Mouse (Mus musculus): ENCODE measurements around the gene AU018091. TPM values are rescaled to one million over a fixed set of nuclear protein-coding genes. Genes with fewer than 3 reads are reported as not detected.
"Not testable (repeated sequence)": the region's sequence is repeated elsewhere in the genome, so short reads cannot be mapped to it uniquely, and the experiment has no call there.

AU018091 gene
- not detected for total RNA-seq (2021)
- long read RNA-seq, experiment 1: 0 reads
- long read RNA-seq, experiment 2: 0 reads

DNA sequence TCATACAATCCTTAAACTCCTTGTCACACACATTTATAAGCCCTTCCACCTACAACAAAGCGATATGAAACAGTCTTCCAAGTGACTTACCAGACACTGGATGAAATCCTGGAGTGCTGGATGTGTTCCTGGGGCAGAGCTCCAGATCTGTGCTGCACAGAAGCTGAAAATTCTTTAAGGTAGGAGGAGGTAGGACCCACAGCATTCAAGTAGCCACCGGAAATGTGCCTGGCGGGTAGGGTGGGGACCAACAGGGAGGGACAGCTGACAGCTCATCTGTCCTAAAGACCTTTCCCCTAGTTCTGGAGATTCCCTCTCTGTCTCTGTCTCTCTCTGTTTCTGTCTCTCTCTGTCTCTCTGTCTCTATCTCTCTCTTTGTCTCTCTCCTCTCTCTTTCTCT is at the start of gene AU018091:
Gene AU018091, minus strand, starts transcription at position 279 of the 400 bp plus-strand sequence.
- DNase-seq: no peak

- no peak for DNase-seq
These were observed 48.6 kb upstream of the AU018091 start for GRCm38 (mm10) chr7:3217546-3218056.

DNA sequence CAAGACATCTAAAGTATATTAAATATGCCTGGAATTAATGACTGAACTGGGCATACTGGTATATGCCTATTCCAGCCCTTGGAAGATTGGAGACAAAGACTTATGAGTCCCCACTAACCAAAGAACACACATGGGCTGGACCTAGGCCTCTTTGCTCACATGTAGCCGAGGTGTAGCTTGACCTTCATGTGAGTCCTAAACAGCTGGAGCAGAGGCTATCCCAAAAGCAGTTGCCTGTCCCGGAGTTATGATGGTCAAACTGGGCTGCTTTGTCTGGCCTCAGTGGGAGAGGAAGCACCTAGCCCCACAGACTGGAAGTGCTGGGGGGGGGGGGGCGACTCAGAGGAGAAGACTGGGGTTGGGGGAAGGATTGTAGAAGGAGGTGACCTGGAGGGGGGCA is 47.3 kb upstream of the AU018091 start:
- DNase-seq: no peak

DNA sequence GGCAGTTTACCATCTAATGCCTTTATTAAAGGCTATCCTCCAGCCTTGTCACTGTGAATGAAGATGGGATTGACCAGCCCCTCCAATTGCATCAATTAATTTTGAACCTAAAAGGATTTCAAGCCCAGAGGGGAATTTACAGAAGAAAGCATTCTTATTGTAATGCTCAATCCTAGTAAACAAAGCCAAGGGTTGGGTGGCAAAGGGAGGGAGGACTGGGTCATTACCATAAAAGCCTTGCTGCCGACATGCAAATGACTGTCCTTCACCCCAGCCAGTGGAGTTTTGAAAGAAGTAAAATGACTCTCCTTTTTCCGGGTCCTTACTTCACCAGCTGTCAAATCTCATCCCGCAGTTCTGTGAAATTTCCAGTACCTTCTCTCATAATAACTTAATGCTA is 44.6 kb upstream of the AU018091 start:
- no peak for DNase-seq

GRCm38 (mm10) chr7:3213156-3213555 is 44.2 kb upstream of the AU018091 start:
- DNase-seq: no peak

DNA sequence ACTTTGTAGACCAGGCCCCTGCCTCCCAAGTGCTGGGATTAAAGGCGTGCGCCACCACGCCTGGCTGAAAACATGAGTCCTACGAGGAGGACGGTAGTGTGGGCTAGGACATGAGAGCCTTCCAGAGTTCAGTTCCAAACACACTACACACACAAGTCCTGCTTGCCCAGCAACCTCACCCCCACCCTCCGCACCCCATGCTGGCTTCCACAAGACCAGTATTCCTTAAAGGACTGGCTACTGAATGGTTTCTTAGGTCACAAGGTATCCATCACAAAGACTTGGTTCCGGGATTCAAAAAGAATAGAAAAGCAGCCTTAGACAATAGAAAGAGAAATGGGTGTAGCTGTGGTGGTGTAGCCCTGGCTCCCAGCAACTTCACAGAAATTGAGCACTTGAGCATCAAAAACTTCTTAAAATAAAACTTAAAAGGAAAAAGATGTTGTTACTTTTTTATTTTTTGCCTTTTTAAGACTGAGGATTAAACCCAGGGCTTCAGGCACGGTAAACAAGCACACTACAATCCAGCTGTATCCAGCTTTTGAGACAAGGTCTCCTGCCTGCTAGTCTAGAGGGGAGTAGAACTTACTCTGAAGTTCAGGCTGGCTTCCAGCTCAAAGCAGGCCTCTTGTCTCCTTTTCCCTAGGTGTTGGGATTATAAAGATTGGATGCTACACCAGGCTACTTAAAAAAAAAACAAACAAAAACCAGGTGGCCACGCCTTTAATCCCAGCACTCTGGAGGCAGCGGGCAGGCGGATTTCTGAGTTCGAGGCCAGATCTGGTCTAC is 43.2 kb upstream of the AU018091 start:
- no peak for DNase-seq

DNA sequence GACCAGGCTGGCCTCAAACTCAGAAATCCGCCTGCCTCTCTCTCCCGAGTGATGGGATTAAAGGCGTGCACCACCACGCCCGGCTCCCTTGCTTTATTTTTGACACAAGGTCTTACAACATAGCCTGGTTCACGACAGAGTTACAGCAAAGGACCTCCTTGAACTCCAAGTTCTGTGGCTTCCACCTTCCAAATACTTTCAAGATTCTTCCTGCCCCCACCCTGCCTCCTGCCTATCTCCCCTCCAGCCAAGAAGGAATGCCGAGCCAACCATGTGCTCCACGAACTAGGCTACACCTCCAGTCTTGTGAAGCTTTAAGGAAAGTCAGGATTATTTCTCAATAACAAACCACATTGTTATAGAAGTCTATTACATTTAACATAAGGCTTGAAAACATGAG is 42.5 kb upstream of the AU018091 start:
- no peak for DNase-seq

- DNase-seq: no peak
These were observed 41.6 kb upstream of the AU018091 start for GRCm38 (mm10) chr7:3210605-3211004.

- no peak for DNase-seq
These were observed 37.5 kb upstream of the AU018091 start for GRCm38 (mm10) chr7:3206520-3206919.

- no peak for DNase-seq
These were observed 35.6 kb upstream of the AU018091 start for GRCm38 (mm10) chr7:3204628-3205027.

GRCm38 (mm10) chr7:3203890-3204289 is 34.9 kb upstream of the AU018091 start:
- DNase-seq: no peak

DNA sequence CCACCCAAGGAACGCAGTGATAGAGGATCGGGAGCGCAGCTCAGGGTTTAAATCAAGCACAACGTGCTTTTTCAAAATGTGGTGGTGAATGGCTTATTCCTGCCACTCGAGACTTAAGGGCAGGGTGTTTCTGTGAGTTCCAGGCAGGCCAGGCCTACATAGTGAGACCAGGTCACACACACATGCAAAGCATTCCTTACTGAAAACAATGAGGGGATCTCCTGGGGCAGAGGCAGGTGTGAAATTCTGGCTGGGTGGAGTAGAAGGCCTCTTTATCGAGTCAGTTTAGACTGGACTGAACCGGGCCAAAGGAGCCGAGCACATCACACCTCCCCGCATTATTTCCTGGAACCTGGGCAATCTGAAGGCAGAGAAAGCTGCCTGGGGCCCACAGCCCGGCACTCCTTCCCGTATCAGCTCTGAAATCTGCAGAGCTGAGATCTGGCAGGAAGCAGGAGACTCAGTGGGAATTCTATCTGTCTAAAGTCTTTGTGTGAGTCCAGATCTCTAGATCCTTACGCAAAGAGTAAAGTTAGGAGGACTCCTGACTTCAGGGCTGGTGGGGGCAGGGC is 32.2 kb upstream of the AU018091 start:
- DNase-seq: no peak

DNA sequence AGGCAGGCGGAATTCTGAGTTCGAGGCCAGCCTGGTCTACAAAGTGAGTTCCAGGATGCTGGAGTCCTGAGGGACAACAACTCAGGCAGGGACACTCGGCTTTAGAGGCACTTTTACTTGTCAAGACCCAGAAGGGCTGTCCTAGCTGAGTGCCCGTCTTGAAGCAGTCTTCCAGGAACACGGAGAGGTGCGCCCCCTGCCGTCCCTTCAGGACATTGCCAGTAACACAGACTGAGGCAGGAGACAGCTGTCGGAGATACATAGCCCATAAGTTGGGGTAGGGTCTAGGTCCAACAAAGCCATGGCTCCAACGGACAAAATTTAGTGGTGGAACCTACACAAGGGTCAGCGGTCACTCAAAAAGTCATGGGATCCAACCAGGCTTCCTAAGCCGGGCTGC is 29.9 kb upstream of the AU018091 start:
- peak in 1 of 2 experiments; percentile 19 for DNase-seq

DNA sequence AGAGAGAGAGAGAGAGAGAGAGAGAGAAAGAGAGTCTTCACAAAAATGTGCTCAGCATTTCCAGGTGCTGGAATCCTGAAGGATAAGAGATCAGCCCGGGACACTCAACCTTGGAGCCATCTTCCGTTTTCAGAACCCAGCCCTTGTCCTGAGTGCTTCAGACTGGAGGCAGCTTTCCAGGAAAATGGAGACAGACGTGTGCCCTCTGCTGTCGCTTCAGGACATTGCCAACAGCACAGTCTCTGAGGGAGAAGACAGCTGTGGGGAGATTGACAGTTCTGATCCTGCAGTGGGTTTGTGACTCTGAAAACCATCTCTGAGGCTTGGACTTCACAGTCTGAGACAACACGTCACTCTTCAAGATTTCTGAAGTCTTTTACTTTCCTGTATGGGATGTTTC is 26.8 kb upstream of the AU018091 start:
- DNase-seq: no peak

- DNase-seq: no peak
These were observed 25.5 kb upstream of the AU018091 start for GRCm38 (mm10) chr7:3194531-3194930.

DNA sequence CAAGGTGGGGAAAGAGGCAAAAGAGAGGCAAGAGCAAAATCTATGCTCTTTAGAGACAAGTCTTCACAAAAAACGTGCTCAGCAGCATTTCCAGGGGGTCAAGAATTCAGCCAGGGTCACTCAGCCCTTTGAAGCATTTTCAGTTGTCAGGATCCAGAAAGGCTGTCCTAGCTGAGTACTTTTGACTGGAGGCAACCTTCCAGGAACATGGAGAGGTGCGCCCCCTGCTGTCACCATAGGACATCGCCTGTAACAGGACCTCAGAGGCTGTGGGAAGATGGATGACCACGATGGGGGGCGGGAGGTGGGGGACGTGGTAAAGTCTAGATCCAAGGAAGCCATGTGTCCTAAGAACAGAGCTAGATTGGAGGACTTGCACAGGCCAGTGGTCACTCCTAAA is 24.9 kb upstream of the AU018091 start:
- peak; percentile 70 to 78 for DNase-seq

GRCm38 (mm10) chr7:3193049-3193632 is 24.1 kb upstream of the AU018091 start:
- DNase-seq: no peak

GRCm38 (mm10) chr7:3191971-3192498 is 23.0 kb upstream of the AU018091 start:
- no peak for DNase-seq

- not testable (repeated sequence) for DNase-seq
These were observed 17.7 kb upstream of the AU018091 start for GRCm38 (mm10) chr7:3186726-3187125.

GRCm38 (mm10) chr7:3186136-3186535 is 17.1 kb upstream of the AU018091 start:
- DNase-seq: no peak

DNA sequence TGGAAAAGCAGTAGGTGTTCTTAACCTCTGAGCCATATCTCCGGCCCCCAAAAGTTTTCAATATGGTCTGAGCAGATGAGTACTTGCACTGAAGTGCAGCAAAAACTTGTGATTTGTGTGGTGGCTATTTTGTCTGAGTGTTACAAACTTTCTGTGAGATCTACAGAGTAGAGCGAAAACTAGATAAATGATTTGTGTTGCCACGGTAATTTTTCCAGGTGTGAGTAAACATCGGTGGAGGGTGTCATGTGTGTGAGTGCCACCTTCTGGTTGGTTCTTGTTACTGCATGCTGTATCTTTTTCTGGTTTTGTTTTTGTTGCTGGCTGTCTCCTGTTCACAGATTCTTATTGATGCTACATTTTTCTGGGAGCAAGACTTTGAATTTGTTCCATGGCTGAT is 15.4 kb upstream of the AU018091 start:
- DNase-seq: no peak

DNA sequence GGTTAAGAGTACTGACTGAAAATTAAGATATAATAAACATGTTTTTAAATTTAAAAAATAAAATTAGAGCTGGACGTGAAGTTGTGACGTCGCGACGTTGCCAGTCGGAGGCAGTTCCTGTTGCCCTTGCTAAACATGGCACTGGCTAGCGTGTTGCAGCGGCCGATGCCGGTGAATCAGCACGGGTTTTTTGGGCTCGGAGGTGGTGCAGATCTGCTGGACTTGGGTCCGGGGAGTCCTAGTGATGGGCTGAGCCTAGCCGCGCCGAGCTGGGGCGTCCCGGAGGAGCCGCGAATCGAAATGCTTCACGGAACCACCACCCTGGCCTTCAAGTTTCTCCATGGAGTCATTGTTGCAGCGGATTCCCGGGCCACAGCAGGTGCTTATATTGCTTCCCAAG is 12.0 kb upstream of the AU018091 start:
- not testable (repeated sequence) for DNase-seq

GRCm38 (mm10) chr7:3168296-3168695 is 707 bp downstream of the AU018091 start:
- DNase-seq: no peak
